Mouse (Mus musculus): ENCODE measurements at regions not wholly inside any gene's neighbourhood (a gene's known extent, or its start where the extent isn't known, plus 50 kb on each side); places are given as distances from the start of the nearest gene placed in this dataset.
A peak's percentile ranks its signal among the peaks of the same experiment; 100 is the strongest.

DNA sequence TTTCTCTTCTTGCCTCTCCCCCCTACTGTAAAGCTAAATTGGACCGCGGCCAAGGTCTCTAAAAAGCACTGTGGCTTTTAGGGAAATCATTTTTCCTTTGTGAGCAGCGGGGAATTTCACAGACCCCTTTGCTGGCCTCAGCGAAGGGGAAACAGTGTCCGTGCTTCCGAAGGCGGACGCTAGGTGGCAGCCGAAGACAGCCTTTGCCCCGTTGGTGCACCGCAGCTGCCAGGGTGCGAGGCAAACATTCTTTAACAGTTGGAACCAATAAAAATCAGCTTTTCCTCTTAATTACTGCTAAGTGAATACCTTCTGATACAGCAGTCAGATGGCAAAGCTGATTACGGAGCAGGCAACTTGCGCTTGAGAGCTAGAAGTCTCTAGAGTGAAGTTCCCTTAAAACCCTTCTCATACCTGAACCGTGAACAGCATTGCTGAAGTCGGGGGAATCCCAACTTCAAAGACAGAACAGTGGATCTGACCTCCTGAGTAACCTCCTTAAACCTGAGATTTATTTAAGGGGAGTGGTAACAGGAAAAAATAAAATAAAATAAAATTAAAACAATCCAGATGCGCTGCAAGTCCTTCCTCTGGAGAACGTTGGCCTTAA lies 263.7 kb upstream of the Adamts16 start (continued):
- TF ChIP-seq HCFC1 (IDR thresholded peaks at IDR 0.05; ENCODE audit: low read depth, low read length) (no peak), POLR2A (IDR thresholded peaks at IDR 0.05; ENCODE audit: low read depth, low read length) (no peak)

DNA sequence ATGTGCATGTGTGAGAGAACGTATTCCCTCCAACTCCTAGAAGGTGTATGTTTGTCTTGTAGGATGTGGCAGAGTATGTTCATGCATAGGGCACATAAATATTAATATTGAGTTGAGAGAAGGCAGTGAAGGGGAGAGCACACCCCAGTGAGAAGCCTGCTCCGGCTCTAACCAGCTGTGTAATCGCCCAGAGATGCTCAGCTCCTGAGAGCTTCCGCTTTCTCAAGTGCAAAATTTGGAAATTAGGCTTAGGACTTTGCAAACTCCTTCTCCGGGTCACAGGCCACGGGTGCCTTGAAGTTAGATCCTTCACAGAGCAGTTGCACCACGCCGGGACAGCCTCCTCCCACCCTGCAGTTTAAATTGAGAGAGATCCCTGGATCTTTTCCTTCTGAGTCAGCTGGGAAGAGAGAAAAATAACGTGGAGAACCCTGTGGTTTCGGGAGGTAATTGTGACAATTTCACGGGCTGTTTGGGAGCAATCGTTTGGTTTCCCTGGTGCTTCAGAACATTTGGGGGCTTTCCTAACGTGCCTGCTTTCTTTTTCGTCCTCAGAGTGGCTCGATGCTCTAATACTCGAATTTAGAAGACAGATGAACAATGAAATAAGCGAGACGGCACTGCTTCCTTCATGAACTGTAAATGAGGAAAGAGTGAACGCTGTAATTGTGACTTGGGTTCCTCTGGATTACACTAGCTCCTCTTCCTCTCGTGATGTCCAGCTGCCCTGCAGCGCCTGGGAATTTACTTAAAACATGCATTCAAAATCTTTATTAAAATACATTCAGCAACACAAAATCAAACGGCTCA lies 263.0 kb upstream of the Adamts16 start:
- peaks cover 9 to 20% of the 10 kb centered on the region in 2 experiments; a peak in 3 of 4 replicates for H3K4me1 ChIP-seq (ENCODE audit: control insufficient read depth in 1 of 2, insufficient read depth in 2 of 2)
- TF ChIP-seq JUN (IDR thresholded peaks at IDR 0.05; ENCODE audit: insufficient read depth, low read depth, low read length), result no peak
- no peak for TF ChIP-seq MXI1 (IDR thresholded peaks at IDR 0.05; ENCODE audit: low read depth, low read length)
- TF ChIP-seq NRF1 (IDR thresholded peaks at IDR 0.05; ENCODE audit: low read depth, low read length), result no peak
- TF ChIP-seq RCOR1 (conservative IDR thresholded peaks at IDR 0.05; ENCODE audit: low read depth, low read length), result no peak
- TF ChIP-seq TBP (conservative IDR thresholded peaks at IDR 0.05; ENCODE audit: low read depth, low read length), result no peak
- no peak for TF ChIP-seq CHD1 (IDR thresholded peaks at IDR 0.05; ENCODE audit: low read depth, low read length)
- no peak for TF ChIP-seq ZMIZ1 (IDR thresholded peaks at IDR 0.05; ENCODE audit: low read depth, low read length)
- no peak for TF ChIP-seq HCFC1 (IDR thresholded peaks at IDR 0.05; ENCODE audit: low read depth, low read length)
- no peak for TF ChIP-seq SIN3A (IDR thresholded peaks at IDR 0.05; ENCODE audit: low read length)
- no peak for TF ChIP-seq USF2 (conservative IDR thresholded peaks at IDR 0.05; ENCODE audit: low read depth, low read length)
- TF ChIP-seq ZC3H11A (IDR thresholded peaks at IDR 0.05; ENCODE audit: low read depth, low read length), result no peak
- TF ChIP-seq PAX5 (IDR thresholded peaks at IDR 0.05; ENCODE audit: low read length), result no peak
- TF ChIP-seq BHLHE40 (IDR thresholded peaks at IDR 0.05; ENCODE audit: low read depth, low read length), result no peak
- TF ChIP-seq GABPA (IDR thresholded peaks at IDR 0.05; ENCODE audit: insufficient replicate concordance, low read depth, low read length), result no peak
- no peak for TF ChIP-seq ZNF384 (IDR thresholded peaks at IDR 0.05; ENCODE audit: low read depth, low read length)
- TF ChIP-seq MAFK (IDR thresholded peaks at IDR 0.05; ENCODE audit: insufficient replicate concordance, low read length), result no peak
- TF ChIP-seq CTCF (conservative IDR thresholded peaks at IDR 0.05 in 1 of 2, IDR thresholded peaks at IDR 0.05 in 1 of 2; ENCODE audit: low read depth in 2 of 2, low read length in 2 of 2), result no peak
- H3K4me3 ChIP-seq (replicated peaks in 1 of 3; ENCODE audit: low read depth in 2 of 3, low read length in 2 of 3, poor library complexity in 1 of 3), result peak overlapping the region in 2 of 3 experiments; percentile 21 to 54
- H3K27ac ChIP-seq (ENCODE audit: insufficient read depth, low read depth), result no peak overlapping the region
- H3K36me3 ChIP-seq (replicated peaks in 1 of 2; ENCODE audit: control insufficient read depth in 1 of 2, insufficient read depth in 1 of 2, low read length in 1 of 2), result no peaks in the 10 kb centered on the region
- no peaks in the 10 kb centered on the region for H3K9me3 ChIP-seq (replicated peaks; ENCODE audit: low read length)
- no peaks in the 10 kb centered on the region for H3K27me3 ChIP-seq (replicated peaks)
- no peaks in the 10 kb centered on the region for H3K79me2 ChIP-seq (replicated peaks; ENCODE audit: control insufficient read depth, extremely low read depth, insufficient read depth, poor library complexity, severe bottlenecking)
- in situ Hi-C loops (cut with MboI; ENCODE audit: low pct_ligation_motif_present, low pct_unique_long_range_greater_than_20kb, low sequenced_read_pairs) (no loop called here), dilution Hi-C loops (cut with MboI; ENCODE audit: extremely low pct_ligation_motif_present, extremely low pct_unique_long_range_greater_than_20kb, low sequenced_read_pairs) (no loop called here)
- peak overlapping the region; percentile 62 for H3K9ac ChIP-seq (ENCODE audit: insufficient read depth, low read depth)
- H3K4me2 ChIP-seq (ENCODE audit: insufficient read depth, low read depth, poor library complexity, severe bottlenecking), result peak overlapping the region; percentile 99
- DNase-seq (ENCODE audit: extremely low read depth), result no peak

All from CH12.LX (cell line).